Mouse (Mus musculus): Measurements from ENCODE around the gene Alox12.

Alox12 gene

DNA sequence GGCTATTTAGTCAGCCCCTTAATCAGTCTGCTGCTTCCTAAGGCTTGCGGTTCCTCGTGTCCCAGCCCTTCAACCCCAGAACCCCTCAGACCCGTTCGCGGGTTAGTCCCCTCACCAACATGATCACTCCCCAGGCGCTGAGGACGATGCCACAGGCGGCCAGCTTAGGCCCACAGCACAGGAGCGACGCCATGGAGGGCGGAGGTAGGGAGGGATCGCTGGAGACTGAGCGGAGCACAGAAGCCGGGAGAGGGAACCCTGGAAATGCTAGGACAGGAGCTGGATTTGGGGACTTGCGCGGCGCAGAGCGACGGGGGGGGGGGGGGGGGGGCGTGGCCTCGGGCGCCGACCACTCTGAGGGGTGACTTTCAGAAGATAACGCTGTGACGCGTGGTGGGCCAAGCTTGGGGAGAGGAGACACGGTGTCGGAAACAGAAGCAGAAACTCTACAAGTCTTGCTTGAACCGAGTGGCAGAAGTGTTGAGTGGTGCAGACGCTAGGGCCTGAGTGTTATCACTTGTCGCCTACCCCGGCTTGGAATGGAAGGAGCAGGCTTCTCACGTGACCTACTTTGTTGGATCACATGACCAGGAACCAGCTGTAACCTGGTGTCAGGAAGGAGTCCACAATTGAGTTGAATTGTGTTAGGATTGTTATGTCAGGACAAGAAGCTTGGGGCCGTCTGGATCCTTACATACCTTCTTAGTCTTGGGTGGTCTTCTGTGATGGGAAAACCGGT, 15.4 kb downstream of the Alox12 start, which contains the start of the genes Gm21988 and Rnasek:
Gene Gm21988, minus strand, starts transcription at position 290 of the 739 bp plus-strand sequence.
Gene Rnasek, minus strand, starts transcription at position 302 of the 739 bp plus-strand sequence.
- peak; percentile 85 to 93 for DNase-seq (ENCODE audit: low spot score in 2 of 2)

DNA sequence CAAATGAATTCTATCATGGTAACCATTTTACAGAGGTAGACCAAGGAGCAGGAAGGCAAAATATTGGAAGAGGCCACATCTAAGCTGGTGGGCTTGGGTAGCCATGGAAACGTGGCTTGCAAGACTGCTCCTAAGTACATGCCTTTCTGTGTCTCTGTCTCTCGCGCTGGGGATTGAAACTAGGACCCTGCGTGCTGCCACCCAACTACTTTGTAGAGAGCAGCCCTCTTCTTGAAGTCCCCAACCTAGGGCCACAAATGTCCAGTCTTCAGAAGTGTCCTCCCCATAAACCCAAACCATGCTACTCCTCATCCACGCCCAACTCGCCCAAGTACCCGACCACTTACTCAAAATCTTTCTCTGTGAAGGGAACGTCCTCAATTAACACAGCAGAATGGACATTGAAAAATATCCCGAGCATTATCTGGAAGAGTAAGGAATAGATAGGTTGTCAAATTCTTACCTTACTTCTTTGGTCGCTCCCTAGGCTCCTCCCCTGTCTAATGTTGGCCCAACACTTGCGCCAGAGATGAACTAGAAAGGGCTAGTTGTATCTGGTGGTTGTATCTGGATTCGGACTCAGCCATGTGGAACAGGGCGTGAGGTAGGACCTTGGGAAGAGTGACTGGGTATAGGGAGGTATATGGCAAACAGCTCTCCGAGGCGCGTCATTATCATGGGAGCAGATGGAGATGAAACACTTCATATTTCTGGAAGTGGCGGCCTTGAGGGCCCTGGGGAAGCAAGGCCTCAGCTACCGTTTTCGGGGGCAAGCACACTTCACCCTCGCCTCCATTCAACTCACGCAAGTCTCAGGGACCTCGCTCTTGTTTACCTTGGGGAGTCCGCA, 16.3 kb downstream of the Alox12 start:
- DNase-seq (ENCODE audit: low spot score in 2 of 2): peak in 1 of 2 experiments; percentile 61

DNA sequence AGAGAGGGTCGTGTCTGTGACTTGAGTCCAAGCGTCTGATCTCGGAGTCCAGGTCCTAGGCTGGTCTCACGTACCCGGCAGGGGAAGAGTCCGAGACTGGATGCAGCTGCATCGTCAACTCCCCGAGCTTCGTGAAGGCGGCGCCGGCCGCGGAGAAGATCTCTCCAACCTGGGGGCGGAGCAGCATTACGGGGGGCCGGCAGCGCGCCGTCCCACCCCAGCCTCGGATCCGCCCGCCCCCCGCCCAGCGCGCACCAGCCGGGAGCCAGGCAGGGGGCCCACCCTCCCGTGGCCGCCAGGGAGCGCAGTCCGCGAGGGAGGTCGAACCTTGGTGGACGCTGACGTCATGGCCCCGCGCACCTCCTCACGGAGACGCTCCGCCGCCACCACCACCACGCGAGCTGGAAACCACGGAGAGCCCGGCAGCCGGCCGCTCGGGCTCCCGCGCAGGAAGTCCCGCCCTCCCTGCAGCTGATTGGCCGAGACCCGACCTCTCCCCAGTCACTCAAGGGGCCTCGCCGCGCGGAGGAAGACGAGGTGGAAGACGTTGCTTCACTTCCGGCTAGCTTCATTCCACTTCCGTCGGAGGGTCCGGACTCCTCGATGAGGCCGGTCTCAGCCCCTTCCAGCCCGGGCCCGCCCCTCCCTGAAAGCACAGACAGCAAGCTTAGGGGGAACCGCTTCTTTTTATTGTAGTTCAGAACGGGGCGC, 17.5 kb downstream of the Alox12 start, which contains the start of gene 0610010K14Rik:
Gene 0610010K14Rik, minus strand, starts transcription at position 458 of the 711 bp plus-strand sequence.
- DNase-seq (ENCODE audit: low spot score in 2 of 2): peak; percentile 98 to 99

DNA sequence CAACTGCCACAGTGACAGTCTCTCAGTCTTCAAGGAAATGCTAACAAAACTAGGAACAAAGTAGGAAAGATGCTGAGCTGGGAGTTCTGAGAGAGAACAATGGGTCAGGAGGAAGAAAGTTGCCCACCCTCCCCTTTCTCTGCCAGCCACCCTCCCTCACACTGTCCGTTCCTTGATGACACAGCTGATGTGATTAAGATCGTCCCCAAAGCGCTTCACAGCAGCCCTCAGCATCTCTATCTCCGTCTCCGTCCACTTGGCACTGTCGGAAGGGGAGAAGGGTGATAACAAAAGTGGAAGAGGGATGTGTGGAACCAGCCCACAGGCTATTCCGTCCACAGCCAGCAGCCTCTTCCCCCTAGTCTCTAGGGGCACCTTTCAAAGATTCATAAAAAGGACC, 18.4 kb downstream of the Alox12 start:
- peak in 1 of 2 experiments; percentile 50 for DNase-seq (ENCODE audit: low spot score in 2 of 2)

DNA sequence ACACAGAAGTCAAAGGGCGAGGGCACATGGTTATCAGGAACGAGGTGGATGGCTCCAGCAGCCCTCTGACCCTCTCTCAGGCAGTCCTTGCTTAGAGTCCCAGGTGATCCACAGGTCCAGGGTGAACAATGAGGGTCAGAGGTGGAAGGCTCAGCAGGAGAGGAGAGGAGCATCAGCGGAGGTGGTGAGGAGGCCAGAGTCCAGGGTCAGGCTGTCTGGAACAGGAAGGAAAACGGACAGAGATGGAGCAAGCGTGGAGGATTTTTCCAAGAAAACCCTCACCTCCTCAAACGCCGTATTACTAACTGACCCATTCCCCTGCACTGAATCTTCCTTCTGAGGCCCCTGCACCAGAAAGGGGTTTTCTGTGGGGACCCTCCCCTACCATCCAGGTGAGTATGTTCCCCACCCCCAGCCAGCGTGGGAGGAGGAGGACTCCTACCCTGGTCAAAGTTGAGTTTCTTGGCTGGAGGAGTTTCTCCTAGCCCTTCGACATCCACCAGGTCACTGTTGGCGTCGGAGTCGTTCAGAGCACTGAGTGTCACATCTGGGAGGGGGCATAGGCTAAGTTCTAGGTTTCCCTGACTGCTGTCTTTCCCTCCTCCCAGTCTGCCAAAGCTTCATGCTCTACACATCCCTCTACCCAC, 19.8 kb downstream of the Alox12 start:
- DNase-seq (ENCODE audit: low spot score in 2 of 2): peak in 1 of 2 experiments; percentile 34

DNA sequence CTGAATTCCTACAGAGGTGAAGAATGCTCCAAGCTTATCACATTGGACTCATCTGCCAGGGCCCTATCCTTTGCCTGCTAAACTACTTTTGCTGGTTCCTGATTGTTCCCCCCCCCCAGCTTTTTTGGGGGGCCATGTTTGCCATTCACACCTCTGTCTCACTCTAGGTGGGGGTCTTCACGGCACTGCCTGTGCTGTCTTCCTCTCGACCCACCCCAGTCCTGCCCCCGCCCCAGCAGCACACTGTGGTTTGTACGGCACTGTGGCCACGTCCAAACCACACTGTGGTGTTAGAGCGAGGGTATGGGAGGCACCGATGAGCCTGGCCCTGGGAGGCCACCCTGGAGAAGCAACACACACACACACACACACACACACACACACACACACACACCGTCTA, 20.7 kb downstream of the Alox12 start:
- DNase-seq (ENCODE audit: low spot score in 2 of 2): peak; percentile 20 to 24

DNA sequence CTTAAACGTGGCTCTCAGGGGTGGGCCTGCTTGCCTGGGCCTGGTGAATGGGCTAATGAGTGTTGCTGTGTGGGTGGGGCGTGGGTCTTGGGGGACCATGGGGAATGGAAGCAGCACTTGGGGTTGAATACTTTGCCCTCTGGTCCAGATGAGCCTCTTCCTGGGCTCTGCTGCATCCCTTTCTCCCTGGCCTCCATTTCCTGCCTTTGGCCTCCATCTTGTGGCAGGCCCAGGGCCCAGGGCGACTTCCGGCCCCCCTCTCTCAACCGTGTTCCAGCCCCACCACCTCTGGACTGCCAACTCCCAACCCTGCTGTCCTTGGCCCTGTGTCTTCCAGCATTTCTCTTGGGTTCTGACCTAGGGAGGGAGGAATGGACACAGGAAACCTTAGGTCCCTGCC, 21.1 kb downstream of the Alox12 start:
- peak in 1 of 2 experiments; percentile 28 for DNase-seq (ENCODE audit: low spot score in 2 of 2)

DNA sequence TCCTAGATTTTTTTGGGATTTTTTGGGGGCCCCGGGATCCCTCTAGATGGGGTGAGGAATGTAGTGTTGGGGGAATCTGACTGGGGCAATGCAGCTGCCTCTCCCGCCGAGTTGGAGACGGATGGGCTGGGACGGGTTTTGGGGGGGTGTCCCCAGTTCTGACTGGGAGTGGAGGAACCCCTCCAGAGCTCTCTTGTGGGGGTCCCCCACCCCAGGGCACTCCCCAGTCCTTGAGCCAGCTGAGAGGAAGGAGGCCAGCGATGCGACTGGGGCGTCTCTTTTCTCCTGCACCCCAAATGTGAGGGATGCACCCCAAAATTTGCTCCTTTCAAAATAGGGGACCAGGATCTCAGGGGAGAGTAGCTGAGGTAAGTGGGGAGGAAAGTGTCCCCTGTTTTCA, 22.1 kb downstream of the Alox12 start:
- peak in 1 of 2 experiments; percentile 38 for DNase-seq (ENCODE audit: low spot score in 2 of 2)

DNA sequence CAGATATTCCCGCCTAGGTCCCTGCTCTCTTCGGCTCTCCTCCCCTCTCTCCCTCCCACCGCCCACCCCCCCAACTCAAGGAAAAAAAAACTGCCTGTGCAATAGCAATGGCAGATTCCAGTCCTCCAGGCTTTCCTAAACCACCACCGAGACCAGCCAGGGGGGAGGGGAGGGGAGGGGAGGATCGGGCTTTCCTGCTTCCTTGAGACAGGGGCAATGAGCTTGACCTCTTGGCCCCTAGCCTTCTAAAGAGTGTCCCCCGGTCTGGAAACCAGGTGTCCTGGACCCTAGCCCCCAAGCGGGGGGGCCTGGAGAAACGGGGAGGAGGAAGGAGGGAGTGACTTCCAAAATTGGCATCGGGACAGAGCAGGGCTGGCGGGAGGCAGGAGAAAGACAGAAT, 22.6 kb downstream of the Alox12 start:
- DNase-seq (ENCODE audit: low spot score in 2 of 2): peak; percentile 61 to 65

DNA sequence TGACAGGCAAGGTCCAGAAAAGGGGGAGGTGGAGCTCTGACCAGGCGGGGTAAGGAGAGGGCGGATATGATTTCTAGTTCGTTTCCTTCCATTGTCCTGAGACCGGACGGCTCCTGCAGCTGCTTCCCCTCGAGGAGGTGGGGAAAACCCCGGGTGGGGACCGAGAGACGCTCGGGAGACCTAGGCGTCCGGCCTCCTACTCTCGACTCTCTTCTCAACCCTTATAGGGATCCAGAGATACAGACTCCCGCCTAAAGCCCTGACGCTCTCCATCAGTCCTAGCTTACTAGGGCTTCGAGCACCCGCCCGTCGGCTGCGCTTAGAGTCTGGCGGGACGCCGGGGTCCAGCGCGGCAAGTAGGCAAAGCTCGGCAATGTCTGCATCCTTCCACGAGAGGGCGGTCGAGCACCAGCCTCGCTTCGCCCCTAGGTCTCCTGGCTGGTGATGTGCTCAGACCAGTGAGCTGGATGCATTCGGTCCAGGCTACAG, 24.9 kb downstream of the Alox12 start:
- peak; percentile 76 to 87 for DNase-seq (ENCODE audit: low spot score in 2 of 2)

DNA sequence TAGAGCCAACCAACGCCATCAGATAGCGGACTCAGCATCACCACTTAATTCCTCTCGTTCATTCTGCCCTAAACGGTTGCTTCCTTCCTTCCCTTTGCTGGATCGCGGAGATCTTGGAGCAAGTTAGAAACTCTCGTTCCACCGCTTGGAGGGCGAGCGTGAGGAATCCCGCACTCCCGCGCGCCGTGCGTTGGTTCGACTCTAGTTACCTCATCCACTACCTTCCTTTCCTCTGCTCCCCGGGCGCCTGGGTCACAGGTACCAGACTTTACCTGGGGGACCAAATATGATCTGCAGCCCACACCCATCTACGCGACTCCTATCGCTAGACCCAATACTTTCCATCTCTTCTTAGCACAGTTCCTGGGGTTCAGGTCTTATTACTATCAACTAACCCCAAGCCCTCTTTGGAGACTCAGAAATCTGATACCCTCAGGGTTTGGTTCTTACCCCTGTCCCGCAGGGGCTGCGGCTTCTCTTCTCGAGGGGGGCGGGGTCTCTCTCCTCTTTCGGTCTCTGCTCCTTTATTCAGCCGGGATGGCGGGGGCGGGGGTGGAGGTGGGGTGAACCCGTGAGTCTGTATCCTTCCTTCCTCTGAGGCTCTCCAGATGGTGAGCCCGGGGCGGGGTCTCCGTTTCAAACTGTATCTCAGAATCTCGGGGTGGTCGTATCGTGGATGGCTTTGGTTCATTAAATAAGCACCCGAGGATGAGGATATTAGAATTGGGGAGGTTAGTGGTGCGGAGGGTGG, 25.7 kb downstream of the Alox12 start, which contains the start of gene Bcl6b:
Gene Bcl6b, minus strand, starts transcription at position 539 of the 751 bp plus-strand sequence.
- DNase-seq (ENCODE audit: low spot score in 2 of 2): peak in 1 of 2 experiments; percentile 41

DNA sequence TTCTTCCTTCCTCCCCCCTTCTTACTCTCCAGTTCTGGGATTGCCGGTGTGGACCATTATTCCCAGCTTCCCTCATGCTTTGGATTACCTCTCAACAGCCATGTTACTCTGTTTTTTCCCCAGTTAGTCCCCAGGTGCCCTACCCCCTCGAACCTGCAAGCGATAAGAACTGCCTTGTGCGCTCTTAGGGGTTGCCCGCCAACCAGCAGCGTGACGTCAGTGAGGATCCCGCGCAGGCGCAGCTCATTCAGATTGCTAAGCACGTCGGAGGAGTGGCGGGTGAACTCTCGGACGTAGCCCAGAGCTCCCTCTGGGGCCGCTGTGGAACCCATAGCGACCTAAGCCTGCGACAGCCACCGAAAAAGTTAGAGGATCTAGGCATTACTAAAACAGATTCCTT, 26.3 kb downstream of the Alox12 start:
- peak; percentile 88 to 91 for DNase-seq (ENCODE audit: low spot score in 2 of 2)

DNA sequence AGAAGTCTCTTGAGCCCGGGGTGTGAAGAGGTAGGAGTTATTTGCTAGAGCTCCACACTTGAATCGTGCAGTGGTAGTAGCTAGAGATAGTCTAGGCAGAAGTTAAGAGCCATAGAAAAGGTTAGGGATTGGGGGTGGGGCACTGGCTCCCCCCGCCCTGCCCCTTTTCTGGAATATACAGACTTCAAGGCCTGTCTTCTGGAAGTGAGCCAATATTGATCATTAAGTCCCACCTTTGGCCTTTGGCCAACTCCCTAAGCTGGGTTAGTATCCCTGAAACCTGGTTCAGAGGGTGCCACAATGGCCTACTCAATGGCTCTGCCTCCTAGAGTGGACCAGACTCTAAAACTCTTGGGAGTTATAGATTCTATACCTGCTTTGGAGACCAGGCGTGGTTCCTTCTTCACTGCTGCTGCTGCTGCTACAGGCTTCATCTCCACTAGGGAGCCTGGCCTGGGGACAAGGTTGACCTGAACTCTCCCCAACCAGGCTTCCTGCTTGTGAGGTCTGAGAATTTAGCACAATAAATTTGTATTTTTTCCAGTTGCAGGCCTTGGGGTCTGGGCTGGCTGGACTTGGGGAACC, 27.4 kb downstream of the Alox12 start:
- DNase-seq (ENCODE audit: low spot score in 2 of 2): no peak

DNA sequence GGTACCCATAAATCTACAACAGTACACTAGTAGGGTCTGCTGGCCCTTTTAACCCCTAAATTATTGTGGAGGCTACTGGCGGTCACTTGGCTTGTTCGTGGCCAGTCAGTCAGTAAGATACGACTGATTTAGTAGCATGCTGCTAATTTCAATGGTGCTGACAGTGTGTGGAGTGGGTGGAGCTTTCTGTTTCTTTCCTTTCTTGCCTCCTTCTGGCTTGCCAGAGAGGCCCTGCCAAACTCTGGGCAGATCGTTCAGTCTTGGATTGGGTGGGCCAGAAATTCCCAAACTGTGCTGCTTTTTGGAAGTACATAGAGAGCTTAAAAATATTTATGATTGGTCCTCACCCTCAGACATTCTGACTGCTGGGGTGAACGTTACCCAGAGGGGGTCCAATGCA, 28.0 kb downstream of the Alox12 start:
- peak; percentile 77 to 82 for DNase-seq (ENCODE audit: low spot score in 2 of 2)

DNA sequence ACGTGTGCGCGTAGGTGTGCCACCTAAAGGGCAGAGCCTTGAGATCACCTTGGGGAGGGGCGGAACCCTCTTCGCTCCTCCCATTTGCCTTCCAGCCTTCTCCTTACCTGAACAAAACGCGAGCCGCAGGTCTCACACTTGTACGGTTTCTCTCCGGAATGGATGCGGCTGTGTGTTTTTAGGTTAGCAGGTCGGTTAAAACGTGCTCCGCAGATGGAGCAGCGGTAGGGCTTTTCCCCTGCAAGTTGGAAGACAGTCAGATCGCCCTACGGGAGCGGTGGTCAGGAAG, 28.6 kb downstream of the Alox12 start:
- peak; percentile 32 to 50 for DNase-seq (ENCODE audit: low spot score in 2 of 2)

DNA sequence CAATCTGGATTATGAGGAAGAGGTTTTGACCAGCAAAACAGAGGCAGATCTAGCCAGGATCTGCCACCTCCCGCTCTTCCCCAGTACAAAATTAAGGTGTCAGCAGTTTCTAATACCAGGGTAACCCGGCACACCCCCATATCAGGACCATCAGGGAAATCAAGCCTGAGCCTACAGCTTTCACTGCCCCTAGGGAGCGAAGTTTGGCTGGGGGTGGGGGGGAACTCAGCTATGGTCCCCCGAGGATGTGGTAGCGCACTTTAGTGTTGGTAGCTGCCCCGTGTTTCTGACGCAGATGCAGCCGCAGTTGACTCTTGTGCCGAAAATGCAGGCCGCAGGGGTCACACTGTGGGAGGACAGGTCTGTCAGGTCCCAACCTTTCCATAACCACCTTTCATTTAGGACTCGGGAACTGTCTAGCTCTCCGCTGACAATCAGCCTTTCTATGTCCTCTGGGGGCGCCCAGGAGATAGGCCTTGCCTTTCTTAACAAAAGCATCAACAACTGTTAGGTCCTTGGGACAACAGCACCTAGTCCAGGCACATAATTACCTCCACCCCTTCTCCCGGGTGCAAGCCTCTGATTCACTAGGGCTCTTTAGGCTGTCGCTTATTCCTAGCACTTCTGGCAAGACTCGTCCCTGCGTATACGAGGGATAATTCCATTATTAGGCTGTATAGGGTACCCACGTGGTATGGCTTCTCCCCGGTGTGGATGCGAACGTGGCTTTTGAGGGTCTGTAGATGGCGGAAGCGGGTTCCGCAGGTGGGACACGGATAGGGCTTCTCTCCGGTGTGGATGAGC, 29.2 kb downstream of the Alox12 start:
- peak in 1 of 2 experiments; percentile 31 for DNase-seq (ENCODE audit: low spot score in 2 of 2)

DNA sequence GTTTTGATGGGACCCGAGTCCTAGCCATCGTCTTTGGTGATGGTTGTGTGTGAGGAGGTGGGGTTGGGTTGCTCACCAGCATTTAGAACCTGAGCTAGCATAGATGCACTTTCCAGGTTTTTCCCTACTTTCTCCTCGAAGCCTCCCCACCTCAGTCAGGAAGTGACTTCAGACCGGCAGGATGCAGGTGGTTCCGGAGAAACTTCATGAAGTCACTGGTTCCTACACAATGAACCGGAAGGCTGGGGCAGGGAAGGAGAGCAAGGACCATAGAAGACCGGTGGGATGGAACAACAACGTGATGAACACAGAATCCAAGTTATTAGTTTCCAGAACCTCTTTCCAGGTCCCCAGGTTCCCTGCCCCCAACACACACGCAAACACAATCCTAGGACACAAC, 31.4 kb downstream of the Alox12 start:
- DNase-seq (ENCODE audit: low spot score in 2 of 2): no peak

DNA sequence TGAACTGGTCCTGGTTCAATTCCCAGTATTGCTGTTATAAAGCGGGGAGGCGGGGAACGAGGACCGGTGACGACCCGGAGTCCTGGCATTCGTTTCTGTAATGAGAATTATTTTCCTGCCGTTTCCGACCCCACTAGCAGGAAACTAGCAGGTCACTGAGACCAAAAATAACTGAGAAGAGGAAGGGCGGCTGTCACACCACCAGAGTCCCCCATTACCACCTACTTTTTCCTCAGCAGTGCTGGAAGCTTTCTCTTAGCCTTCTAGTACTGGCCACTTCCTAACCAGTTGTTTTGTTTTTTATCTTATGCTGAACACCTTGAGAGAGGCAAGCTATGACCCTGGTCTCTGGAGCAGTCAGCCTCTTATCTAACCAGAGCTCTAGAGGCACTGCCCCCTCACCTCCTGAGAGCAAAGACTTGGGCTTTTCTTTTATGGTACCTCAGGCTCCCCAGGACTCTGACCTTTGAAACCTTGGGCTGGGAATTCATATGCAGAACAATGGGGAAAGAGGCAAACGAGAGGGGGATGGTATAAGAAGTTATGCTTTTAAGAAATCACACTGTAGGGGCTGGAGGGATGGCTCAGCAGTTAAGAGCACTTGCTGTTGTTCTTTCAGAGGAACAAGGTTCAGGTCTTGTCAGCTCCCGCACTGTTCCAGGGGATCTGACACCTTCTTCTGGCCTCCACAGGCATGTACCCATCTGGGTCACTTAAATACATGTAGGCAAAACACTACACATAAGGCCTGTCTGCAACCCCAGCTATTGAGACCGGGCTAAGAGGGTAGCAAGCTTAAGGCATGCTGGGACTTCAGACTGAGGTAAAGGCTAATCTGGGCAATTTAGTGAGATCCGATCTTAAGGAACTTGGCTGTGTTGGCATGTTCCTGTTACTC, 33.3 kb downstream of the Alox12 start:
- no peak for DNase-seq (ENCODE audit: low spot score in 2 of 2)

Measured in right cerebral cortex, postnatal 10 days (tissue).